Mouse (Mus musculus) liver, embryonic 11.5 days (tissue): ENCODE measurements around the gene Pum2. TPM values are rescaled to one million over a fixed set of nuclear protein-coding genes. Genes with fewer than 3 reads are reported as not detected.

ENCODE experiments used
- ATAC-seq: fragments of 200-750 bp; cut with Nextera tagmentation; replicated peaks from 2 replicates; pipeline ENCODE4 v1.8.0; 2017; ENCODE audit warnings: moderate number of reproducible peaks, mild to moderate bottlenecking, moderate TSS enrichment, moderate library complexity; ENCODE audit not compliant: low FRiP score
- DNase-seq: peaks from one replicate; pipeline ENCODE4 v3.0.0-alpha.2; 2017; ENCODE audit warnings: low spot score
- H3K27ac ChIP-seq: fragments of 300-500 bp; sonication (generic); 2 replicates; pipeline ENCODE4 v1.5.1; 2014; ENCODE audit warnings: mild to moderate bottlenecking, low read depth, low read length, control low read depth
- H3K27me3 ChIP-seq: fragments of 300-500 bp; sonication (generic); replicated peaks from 2 replicates; pipeline ENCODE4 v1.6.1; 2014; ENCODE audit warnings: low read length, mixed read lengths; ENCODE audit not compliant: control insufficient read depth, insufficient read depth
- H3K36me3 ChIP-seq: fragments of 300-500 bp; sonication (generic); 2 replicates; pipeline ENCODE4 v1.6.1; 2014; ENCODE audit warnings: mild to moderate bottlenecking, low read length, moderate library complexity, mixed read lengths; ENCODE audit not compliant: control insufficient read depth, insufficient read depth
- H3K4me1 ChIP-seq: fragments of 300-500 bp; sonication (generic); replicated peaks from 2 replicates; pipeline ENCODE4 v1.6.1; 2014; ENCODE audit warnings: low read length, mixed read lengths; ENCODE audit not compliant: control insufficient read depth, insufficient read depth
- H3K4me2 ChIP-seq: fragments of 300-500 bp; sonication (generic); 2 replicates; pipeline ENCODE4 v1.6.1; 2014; ENCODE audit warnings: mild to moderate bottlenecking, control low read depth, moderate library complexity
- H3K4me3 ChIP-seq: fragments of 300-500 bp; sonication (generic); 2 replicates; pipeline ENCODE4 v1.5.1; 2014; ENCODE audit warnings: low read depth, low read length, control low read depth
- H3K9ac ChIP-seq: fragments of 300-500 bp; sonication (generic); 2 replicates; pipeline ENCODE4 v1.6.1; 2014; ENCODE audit warnings: low read depth, low read length, control low read depth
- H3K9me3 ChIP-seq: fragments of 300-500 bp; sonication (generic); 2 replicates; pipeline ENCODE4 v1.6.1; 2016; ENCODE audit warnings: low read length, inconsistent platforms, mixed read lengths; ENCODE audit not compliant: control insufficient read depth
- WGBS: fragments of 180-500 bp; shearing (Covaris S2); extraction: QIAGEN DNeasy Blood & Tissue Kit; methylation state at CpG from one replicate; pipeline ENCODE4 v1.1.7; 2014; 5-methylcytosine and 5-hydroxymethylcytosine counted together
- polyA plus RNA-seq: library from polyadenylated mRNA; unstranded; fragments of >200 nt; fragmentation: Nextera tagmentation; extraction: Ambion mirVana; gene quantifications from 2 replicates; pipeline ENCODE4 v1.2.1, GENCODE M21; 2014

The Pum2 gene
- polyA plus RNA-seq, 1 experiment from 2014 or later: 47.3 TPM

GRCm38 (mm10) chr12:8773336-8773735 lies 99.4 kb downstream of the Pum2 start:
- Histone ChIP-seq H3K4me3 (peak overlapping the region; percentile 79), H3K27me3 (no peaks in the 10 kb centered on the region), H3K4me1 (peaks cover 14% of the 10 kb centered on the region), H3K36me3 (no peaks in the 10 kb centered on the region), H3K27ac (no peak overlapping the region), H3K4me2 (peak overlapping the region; percentile 95), H3K9ac (no peak overlapping the region; the same call in 1 of the 2 replicates), H3K9me3 (no peaks in the 10 kb centered on the region)
- no peak for ATAC-seq
- WGBS: 43% methylated on average over 6 of the region's 6 CpGs
- no peak for DNase-seq

GRCm38 (mm10) chr12:8774183-8774582 lies 100.2 kb downstream of the Pum2 start:
- ATAC-seq: no peak
- H3K27me3 ChIP-seq: no peaks in the 10 kb centered on the region
- no peak overlapping the region for H3K4me2 ChIP-seq
- DNase-seq: no peak
- no peaks in the 10 kb centered on the region for H3K36me3 ChIP-seq
- no peak overlapping the region for H3K27ac ChIP-seq
- H3K4me1 ChIP-seq: peaks cover 14% of the 10 kb centered on the region
- no peaks in the 10 kb centered on the region for H3K9me3 ChIP-seq
- H3K9ac ChIP-seq: no peak overlapping the region
- H3K4me3 ChIP-seq: no peak overlapping the region

DNA sequence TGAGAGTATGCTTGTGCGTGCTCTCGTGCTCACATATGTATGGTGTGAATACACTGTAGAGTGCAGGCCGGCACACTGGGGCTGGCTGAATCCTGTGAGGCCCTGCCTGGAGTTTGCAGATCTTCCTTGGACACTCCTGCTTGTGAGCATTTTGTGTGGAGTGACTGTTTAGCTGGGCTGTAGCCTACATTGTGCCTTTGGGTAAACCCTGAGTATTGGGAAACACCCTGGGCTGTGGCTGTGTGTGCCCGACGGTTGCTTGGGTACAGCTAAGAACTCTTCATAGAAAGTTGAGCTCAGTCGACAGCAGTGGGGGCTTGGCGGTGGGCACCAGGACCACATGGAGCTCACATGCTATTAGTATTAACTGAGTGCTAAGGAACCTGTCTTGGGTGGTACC lies 102.3 kb downstream of the Pum2 start:
- Histone ChIP-seq H3K4me3 (no peak overlapping the region), H3K36me3 (no peaks in the 10 kb centered on the region), H3K9me3 (no peaks in the 10 kb centered on the region), H3K4me1 (peaks cover 19% of the 10 kb centered on the region), H3K4me2 (no peak overlapping the region), H3K27ac (no peak overlapping the region), H3K9ac (no peak overlapping the region), H3K27me3 (no peaks in the 10 kb centered on the region)
- no peak for DNase-seq
- WGBS: 87% methylated on average over 7 of the region's 7 CpGs
- no peak for ATAC-seq

GRCm38 (mm10) chr12:8776741-8777140 lies 102.8 kb downstream of the Pum2 start:
- H3K4me3 ChIP-seq: no peak overlapping the region
- no peaks in the 10 kb centered on the region for H3K27me3 ChIP-seq
- no peak overlapping the region for H3K4me2 ChIP-seq
- DNase-seq (no peak), ATAC-seq (no peak)
- no peak overlapping the region for H3K27ac ChIP-seq
- H3K9ac ChIP-seq: no peak overlapping the region
- H3K4me1 ChIP-seq: peaks cover 19% of the 10 kb centered on the region
- no peaks in the 10 kb centered on the region for H3K36me3 ChIP-seq
- WGBS: 47% methylated on average over 3 of the region's 3 CpGs
- no peaks in the 10 kb centered on the region for H3K9me3 ChIP-seq

GRCm38 (mm10) chr12:8778106-8778505 lies 104.2 kb downstream of the Pum2 start:
- 89% methylated on average over 7 of the region's 7 CpGs for WGBS
- H3K27ac ChIP-seq: no peak overlapping the region
- no peak for ATAC-seq
- no peaks in the 10 kb centered on the region for H3K36me3 ChIP-seq
- no peak overlapping the region for H3K9ac ChIP-seq
- H3K27me3 ChIP-seq: no peaks in the 10 kb centered on the region
- peaks cover 16% of the 10 kb centered on the region for H3K4me1 ChIP-seq
- no peaks in the 10 kb centered on the region for H3K9me3 ChIP-seq
- no peak overlapping the region for H3K4me2 ChIP-seq
- no peak overlapping the region for H3K4me3 ChIP-seq
- DNase-seq: no peak

DNA sequence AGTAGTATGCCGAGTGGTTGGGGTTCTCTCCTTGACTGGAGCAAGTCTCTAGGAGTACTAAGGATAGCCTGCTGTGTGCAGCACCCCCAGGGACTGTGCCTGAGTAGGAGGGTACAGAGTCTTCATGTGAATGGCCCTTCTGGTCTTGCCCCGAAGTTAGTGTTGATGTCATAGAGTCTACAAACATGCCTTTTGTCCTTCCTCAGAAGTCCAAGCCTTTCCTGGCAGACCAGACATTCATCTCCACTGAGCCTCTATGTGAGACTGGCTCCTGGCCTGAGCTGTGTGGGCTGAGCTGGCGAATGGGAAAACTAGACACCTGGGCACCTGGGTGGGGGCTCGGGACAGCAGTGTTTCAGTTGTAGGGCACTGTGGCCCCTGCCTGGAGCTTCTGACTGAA lies 105.9 kb downstream of the Pum2 start:
- no peak overlapping the region for H3K9ac ChIP-seq
- H3K27ac ChIP-seq: no peak overlapping the region
- no peaks in the 10 kb centered on the region for H3K27me3 ChIP-seq
- H3K4me2 ChIP-seq: no peak overlapping the region
- no peak overlapping the region for H3K4me3 ChIP-seq
- H3K4me1 ChIP-seq: peaks cover 16% of the 10 kb centered on the region
- no peaks in the 10 kb centered on the region for H3K36me3 ChIP-seq
- 74% methylated on average over 4 of the region's 4 CpGs for WGBS
- ATAC-seq (no peak), DNase-seq (no peak)
- H3K9me3 ChIP-seq: no peaks in the 10 kb centered on the region

- H3K4me2 ChIP-seq: no peak overlapping the region
These were observed 107.2 kb downstream of the Pum2 start for GRCm38 (mm10) chr12:8781121-8781520.

DNA sequence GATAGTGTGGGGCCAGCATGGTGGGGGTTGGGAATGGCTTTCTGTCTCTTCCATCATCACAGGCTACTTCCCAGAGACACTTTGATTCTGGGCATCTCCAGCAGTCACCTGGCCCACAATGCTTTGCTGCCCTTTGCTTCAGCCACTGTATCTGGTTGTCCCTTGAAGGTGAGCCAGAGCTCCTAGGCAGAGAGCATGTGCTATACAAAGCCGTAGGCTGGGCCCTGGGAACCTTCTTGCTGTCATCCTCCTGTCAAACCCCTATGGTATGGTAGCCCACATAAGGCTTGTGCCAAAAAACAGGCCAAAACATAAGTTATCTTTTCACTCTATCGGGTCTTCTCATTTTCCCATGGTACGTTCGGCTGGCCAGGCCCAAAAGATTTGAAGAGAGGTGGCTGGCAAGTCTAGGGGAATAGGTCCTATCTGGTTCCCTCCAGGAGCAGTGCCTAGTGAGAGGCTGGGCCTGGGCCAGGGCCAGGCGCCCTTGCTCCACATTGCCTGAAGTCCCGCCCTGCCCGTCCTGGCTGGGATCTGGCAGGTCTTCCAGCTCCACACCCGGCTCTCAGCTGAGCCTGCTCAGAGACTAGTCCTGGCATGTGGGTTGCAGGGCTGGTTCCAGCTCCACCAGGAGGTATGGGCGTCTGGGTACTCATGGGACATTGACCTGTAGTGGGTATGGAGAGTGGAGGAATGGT lies 107.9 kb downstream of the Pum2 start:
- no peak overlapping the region for H3K27ac ChIP-seq
- H3K36me3 ChIP-seq: no peaks in the 10 kb centered on the region
- H3K27me3 ChIP-seq: no peaks in the 10 kb centered on the region
- WGBS: 81% methylated on average over 9 of the region's 9 CpGs
- no peaks in the 10 kb centered on the region for H3K9me3 ChIP-seq
- no peak for ATAC-seq
- no peak overlapping the region for H3K9ac ChIP-seq
- H3K4me3 ChIP-seq: no peak overlapping the region
- DNase-seq: no peak
- peaks cover 19% of the 10 kb centered on the region for H3K4me1 ChIP-seq
- H3K4me2 ChIP-seq: no peak overlapping the region

More at GRCm38 (mm10) chr12:8781121-8781520, 107.2 kb downstream of the Pum2 start:
- H3K27ac ChIP-seq: no peak overlapping the region
- no peak overlapping the region for H3K9ac ChIP-seq
- no peaks in the 10 kb centered on the region for H3K9me3 ChIP-seq
- peaks cover 22% of the 10 kb centered on the region for H3K4me1 ChIP-seq
- H3K27me3 ChIP-seq: no peaks in the 10 kb centered on the region
- no peak overlapping the region for H3K4me3 ChIP-seq
- ATAC-seq: no peak
- WGBS: 82% methylated on average over 7 of the region's 7 CpGs
- no peaks in the 10 kb centered on the region for H3K36me3 ChIP-seq
- DNase-seq: no peak

DNA sequence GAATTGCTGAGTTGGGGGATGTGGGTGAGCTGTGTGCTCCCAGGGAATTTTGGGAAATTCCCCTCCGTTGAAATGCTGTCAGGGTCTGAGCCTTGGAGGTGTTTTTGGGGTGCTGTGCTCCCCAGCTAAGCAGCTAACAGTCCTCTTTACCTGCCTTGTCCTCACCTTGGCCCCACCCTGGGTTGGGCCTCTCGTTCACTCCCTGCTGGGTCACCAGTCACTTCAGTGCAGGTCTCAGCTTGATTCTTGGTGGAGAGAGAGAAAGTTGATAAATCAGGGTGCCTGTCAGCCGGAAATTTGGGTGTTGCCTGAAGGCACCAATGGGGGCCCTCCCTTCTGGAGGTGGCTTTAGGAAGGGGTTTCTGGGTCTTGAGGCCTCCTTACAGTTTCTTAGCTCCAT lies 108.6 kb downstream of the Pum2 start:
- Histone ChIP-seq H3K4me1 (peaks cover 19% of the 10 kb centered on the region), H3K9me3 (no peaks in the 10 kb centered on the region), H3K4me3 (no peak overlapping the region), H3K4me2 (no peak overlapping the region), H3K36me3 (no peaks in the 10 kb centered on the region), H3K9ac (no peak overlapping the region), H3K27ac (no peak overlapping the region), H3K27me3 (no peaks in the 10 kb centered on the region)
- DNase-seq: no peak
- 77% methylated on average over 3 of the region's 3 CpGs for WGBS
- ATAC-seq: no peak
